Mouse (Mus musculus) midbrain, postnatal 0 days (tissue): ENCODE results near the gene Serinc5. TPM values are rescaled to one million over a fixed set of nuclear protein-coding genes. Genes with fewer than 3 reads are reported as not detected.

Experiments
- ATAC-seq: fragments of 200-750 bp; cut with Nextera tagmentation; 2 replicates; pipeline ENCODE4 v1.8.0; 2017; ENCODE audit warnings: moderate number of reproducible peaks, mild to moderate bottlenecking, moderate TSS enrichment, moderate library complexity; ENCODE audit not compliant: low FRiP score
- DNase-seq: peaks from one replicate; pipeline ENCODE4 v3.0.0-alpha.2; 2015; ENCODE audit warnings: low spot score
- H3K27ac ChIP-seq: fragments of 300-500 bp; sonication (generic); 2 replicates; pipeline ENCODE4 v1.5.1; 2014; ENCODE audit warnings: low read depth, mild to moderate bottlenecking, low read length, mixed read lengths
- H3K27me3 ChIP-seq: fragments of 300-500 bp; sonication (generic); 2 replicates; pipeline ENCODE4 v1.6.1; 2014; ENCODE audit warnings: low read length, control low read depth, mixed read lengths; ENCODE audit not compliant: insufficient read depth
- H3K36me3 ChIP-seq: fragments of 300-500 bp; sonication (generic); 2 replicates; pipeline ENCODE4 v1.6.1; 2014; ENCODE audit warnings: low read length, control low read depth, mixed read lengths; ENCODE audit not compliant: insufficient read depth
- H3K4me1 ChIP-seq: fragments of 300-500 bp; sonication (generic); 2 replicates; pipeline ENCODE4 v1.6.1; 2014; ENCODE audit warnings: mild to moderate bottlenecking, control low read depth, antibody characterized with exemption, low read length, mixed read lengths; ENCODE audit not compliant: insufficient read depth
- H3K4me2 ChIP-seq: fragments of 300-500 bp; sonication (generic); 2 replicates; pipeline ENCODE4 v1.6.1; 2014; ENCODE audit warnings: low read depth, mild to moderate bottlenecking, low read length, mixed read lengths; ENCODE audit not compliant: poor library complexity, severe bottlenecking
- H3K4me3 ChIP-seq: fragments of 300-500 bp; sonication (generic); 2 replicates; pipeline ENCODE4 v1.5.1; 2014; ENCODE audit warnings: low read depth, mild to moderate bottlenecking, low read length, moderate library complexity
- H3K9ac ChIP-seq: fragments of 300-500 bp; sonication (generic); replicated peaks from 2 replicates; pipeline ENCODE4 v1.6.1; 2014; ENCODE audit warnings: mild to moderate bottlenecking, low read length, moderate library complexity, mixed read lengths; ENCODE audit not compliant: poor library complexity, severe bottlenecking
- H3K9me3 ChIP-seq: fragments of 300-500 bp; sonication (generic); 2 replicates; pipeline ENCODE4 v1.6.1; 2016; ENCODE audit warnings: low read length, control low read depth
- CTCF ChIP-seq: IDR thresholded peaks from 2 replicates; pipeline ENCODE4 v1.5.1; 2016; ENCODE audit warnings: antibody characterized with exemption, mild to moderate bottlenecking
- WGBS: fragments of 180-500 bp; shearing (Covaris S2); extraction: QIAGEN DNeasy Blood & Tissue Kit; methylation state at CpG from one replicate; pipeline ENCODE4 v1.1.7; 2014; 5-methylcytosine and 5-hydroxymethylcytosine counted together
- polyA plus RNA-seq: library from polyadenylated mRNA; unstranded; fragments of >200 nt; fragmentation: Nextera tagmentation; extraction: Ambion mirVana; gene quantifications from 2 replicates; pipeline ENCODE4 v1.2.1, GENCODE M21; 2015
- total RNA-seq: library from RNA; depleted of rRNA; stranded (reverse); fragments of >200 nt; gene quantifications from 2 replicates; pipeline ENCODE4 v1.2.3, GENCODE M21; 2014; rRNA removed

Serinc5 gene
- total RNA-seq = 38.4 and 40.7 TPM in 2 replicates
- polyA plus RNA-seq = 12.8 and 13.5 TPM in 2 replicates

GRCm38 (mm10) chr13:92610311-92611221 lies at the start of gene Serinc5:
TSS of gene Serinc5 (plus strand) at chr13:92611091.
- no peaks in the 10 kb centered on the region for H3K36me3 ChIP-seq
- peak; percentile 97 for ATAC-seq
- H3K4me3 ChIP-seq = peak within 1 kb of the TSS; percentile 71
- peak within 1 kb of the TSS; percentile 86 for H3K4me2 ChIP-seq
- TF ChIP-seq CTCF = no peak; the same call in 1 of the 2 replicates
- H3K27ac ChIP-seq = peak within 1 kb of the TSS; percentile 78
- H3K9me3 ChIP-seq = no peaks in the 10 kb centered on the region
- H3K27me3 ChIP-seq = no peaks in the 10 kb centered on the region
- H3K9ac ChIP-seq = peak within 1 kb of the TSS; percentile 79
- H3K4me1 ChIP-seq = peaks cover 11% of the 10 kb centered on the region; the same call in 1 of the 2 replicates
- WGBS = under 1% methylated on average over 55 of the region's 55 CpGs
- peak; percentile 95 for DNase-seq

- Histone ChIP-seq H3K4me2 (no peak within 1 kb of the TSS), H3K9ac (no peak within 1 kb of the TSS), H3K9me3 (no peaks in the 10 kb centered on the region), H3K27ac (no peak within 1 kb of the TSS), H3K36me3 (no peaks in the 10 kb centered on the region), H3K4me1 (no peaks in the 10 kb centered on the region), H3K4me3 (no peak within 1 kb of the TSS), H3K27me3 (no peaks in the 10 kb centered on the region)
- TF ChIP-seq CTCF = no peak
- no peak for DNase-seq
- ATAC-seq = no peak
Observed at GRCm38 (mm10) chr13:92576072-92576471, 34.8 kb upstream of the Serinc5 start, which contains the start of gene Spz1. TSS of gene Spz1 (minus strand) at chr13:92576172.

- H3K36me3 ChIP-seq = no peaks in the 10 kb centered on the region
- no peaks in the 10 kb centered on the region for H3K27me3 ChIP-seq
- no peak overlapping the region for H3K4me2 ChIP-seq
- 40% methylated on average over 6 of the region's 6 CpGs for WGBS
- DNase-seq = no peak
- H3K9ac ChIP-seq = no peak overlapping the region
- H3K4me3 ChIP-seq = no peak overlapping the region
- TF ChIP-seq CTCF = no peak
- no peak for ATAC-seq
- H3K27ac ChIP-seq = no peak overlapping the region
- H3K9me3 ChIP-seq = no peaks in the 10 kb centered on the region
- no peaks in the 10 kb centered on the region for H3K4me1 ChIP-seq
Observed at GRCm38 (mm10) chr13:92576688-92577087, 34.2 kb upstream of the Serinc5 start.

- no peaks in the 10 kb centered on the region for H3K36me3 ChIP-seq
- no peak for DNase-seq
- H3K9me3 ChIP-seq = no peaks in the 10 kb centered on the region
- H3K4me1 ChIP-seq = no peaks in the 10 kb centered on the region
- WGBS = 87% methylated on average over 4 of the region's 4 CpGs
- no peak for TF ChIP-seq CTCF
- H3K9ac ChIP-seq = no peak overlapping the region
- ATAC-seq = no peak
- no peak overlapping the region for H3K27ac ChIP-seq
- H3K4me2 ChIP-seq = no peak overlapping the region
- H3K4me3 ChIP-seq = no peak overlapping the region
- no peaks in the 10 kb centered on the region for H3K27me3 ChIP-seq
Observed at GRCm38 (mm10) chr13:92578210-92578609, 32.7 kb upstream of the Serinc5 start.

- H3K36me3 ChIP-seq = no peaks in the 10 kb centered on the region
- H3K4me2 ChIP-seq = no peak overlapping the region
- no peak overlapping the region for H3K4me3 ChIP-seq
- H3K4me1 ChIP-seq = no peaks in the 10 kb centered on the region
- 20% methylated on average over 10 of the region's 10 CpGs for WGBS
- H3K9me3 ChIP-seq = no peaks in the 10 kb centered on the region
- peak; percentile 80 for TF ChIP-seq CTCF
- no peak overlapping the region for H3K9ac ChIP-seq
- no peak overlapping the region for H3K27ac ChIP-seq
- peak; percentile 63; the same call in 1 of the 2 replicates for ATAC-seq
- H3K27me3 ChIP-seq = no peaks in the 10 kb centered on the region
- peak; percentile 77 for DNase-seq
Observed at GRCm38 (mm10) chr13:92580220-92581043, 30.5 kb upstream of the Serinc5 start.
